Mouse (Mus musculus) embryo, embryonic 10.5 days (tissue): ENCODE results near the gene Hmg20a.

Experiments used
- DNase-seq: peaks from one replicate; pipeline ENCODE4 v3.0.0-alpha.2; 2015; ENCODE audit warnings: low spot score

The Hmg20a gene

DNA sequence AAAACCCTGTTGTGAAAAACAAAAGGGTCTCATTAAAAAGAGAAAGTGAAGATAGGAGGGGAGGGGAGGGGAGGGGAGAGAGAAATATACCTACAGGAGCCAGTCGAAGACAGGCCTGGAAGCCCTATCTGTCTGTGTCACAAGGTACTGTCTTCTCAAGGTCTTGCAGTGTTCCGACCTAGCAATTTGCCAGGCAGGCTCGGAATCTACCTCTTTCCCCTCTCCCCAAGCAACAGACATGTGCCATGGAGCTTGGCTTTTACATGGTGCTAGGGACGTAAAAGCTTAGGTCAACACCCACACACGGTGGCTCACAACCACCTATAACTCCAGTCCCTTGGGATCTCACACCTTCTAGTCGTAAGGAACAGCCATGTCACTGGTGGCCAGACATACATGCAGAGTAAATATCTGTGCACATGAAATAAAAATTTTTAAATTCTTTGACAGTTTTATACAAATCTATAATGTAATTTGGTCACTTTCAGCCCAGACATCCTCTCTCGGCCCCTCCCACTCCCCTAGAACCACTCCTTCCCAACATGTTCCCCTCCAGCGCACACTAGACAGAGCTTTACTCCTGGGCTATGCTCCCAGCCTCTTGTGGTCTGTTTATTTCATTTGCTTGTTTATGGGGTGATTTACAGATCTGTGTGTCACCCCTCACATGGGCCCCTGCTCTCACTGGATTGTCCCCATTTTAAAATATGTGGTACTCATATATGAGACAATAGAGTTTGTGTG is 81.1 kb downstream of the Hmg20a start:
- DNase-seq = no peak

DNA sequence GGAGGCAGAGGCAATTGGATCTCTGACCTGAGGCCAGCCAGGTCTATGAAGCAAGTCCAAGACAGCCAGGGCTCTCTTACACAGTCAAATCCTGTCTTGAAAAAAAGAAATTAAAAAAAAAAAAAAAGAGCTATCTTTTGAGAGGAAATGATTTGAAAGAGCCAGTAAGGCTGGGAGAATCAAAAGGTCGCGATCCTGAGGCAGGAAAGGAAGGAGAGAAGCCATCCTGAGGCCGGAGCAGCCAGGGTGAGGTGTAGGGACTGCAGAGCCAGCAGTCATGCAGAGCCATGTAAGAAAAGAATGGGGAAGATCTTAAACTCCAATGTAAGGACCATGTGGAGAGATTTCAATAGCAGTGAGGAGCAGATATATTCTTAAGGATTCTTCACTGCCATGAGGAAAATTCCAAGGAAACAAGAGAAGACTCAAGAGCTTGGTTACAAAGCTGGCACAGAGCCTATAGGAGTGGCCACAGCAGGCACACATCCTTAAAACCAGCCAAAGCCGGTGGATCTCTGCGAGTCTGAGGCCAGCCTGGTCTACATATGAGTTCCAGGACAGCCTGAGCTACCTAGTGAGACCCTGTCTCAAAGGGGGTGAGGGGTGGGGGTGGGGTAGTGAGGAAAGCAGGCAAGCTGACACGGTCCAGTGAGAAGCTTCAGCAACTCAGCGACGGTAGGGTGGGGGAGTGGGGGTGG is 82.6 kb downstream of the Hmg20a start:
- DNase-seq = no peak

DNA sequence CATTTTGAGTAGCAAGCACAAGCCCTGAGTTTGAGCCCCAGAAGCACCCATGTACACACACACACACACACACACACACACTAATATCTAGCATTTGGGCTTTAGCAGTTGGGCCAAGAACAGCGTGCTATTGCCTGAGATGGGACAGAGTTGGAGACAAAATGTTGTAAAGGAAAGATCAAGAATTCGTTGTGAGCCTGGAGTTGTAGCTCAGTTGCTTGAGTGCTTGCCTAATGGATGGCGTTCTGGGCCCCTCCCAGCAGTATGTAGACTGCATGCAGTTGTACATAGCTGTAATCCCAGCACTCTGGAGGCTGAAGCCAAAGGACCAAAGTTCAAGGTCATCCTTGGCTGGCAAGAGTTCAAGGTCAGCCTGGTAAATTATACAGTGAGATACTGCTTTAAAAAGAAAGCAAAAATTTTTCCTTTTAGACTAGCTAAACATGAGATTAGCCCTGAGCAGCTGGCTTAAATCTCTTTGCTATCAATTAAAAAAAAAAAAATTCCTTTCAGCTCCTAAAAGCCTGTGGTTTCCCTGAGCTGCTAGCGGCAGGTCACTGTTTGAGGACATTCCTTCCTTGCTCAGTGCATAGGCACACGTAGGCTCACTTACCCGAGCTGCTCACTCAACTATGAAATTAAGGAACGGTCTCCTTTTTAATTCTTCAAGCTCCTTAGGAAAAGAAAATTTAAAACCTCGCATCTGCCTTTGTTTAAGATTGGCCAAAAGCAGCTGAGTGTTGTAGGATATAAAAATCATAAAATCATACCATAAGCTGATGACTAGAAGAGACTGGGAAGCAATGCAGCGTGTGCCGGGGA is 83.5 kb downstream of the Hmg20a start:
- DNase-seq = no peak

DNA sequence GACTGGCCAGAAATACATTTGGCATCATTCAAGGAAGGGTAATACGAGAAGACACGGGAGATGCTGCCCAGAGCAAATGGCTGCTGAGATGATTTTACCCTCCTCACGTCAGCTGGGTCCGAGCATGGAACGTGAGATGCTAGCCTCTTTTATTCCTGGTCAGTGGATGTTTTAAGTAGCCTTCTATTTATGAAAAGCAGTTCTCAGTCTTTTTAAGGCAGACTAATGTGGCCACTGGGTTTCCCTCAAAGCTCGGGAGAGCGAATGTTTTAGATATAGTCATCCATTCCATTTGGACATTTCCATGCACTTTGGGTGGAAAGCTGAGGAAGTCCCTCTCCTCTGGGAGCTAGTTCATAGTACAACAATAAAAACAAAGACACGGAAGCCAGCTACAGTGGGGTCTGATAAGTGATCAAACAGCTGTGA is 84.1 kb downstream of the Hmg20a start:
- peak; percentile 27 for DNase-seq

DNA sequence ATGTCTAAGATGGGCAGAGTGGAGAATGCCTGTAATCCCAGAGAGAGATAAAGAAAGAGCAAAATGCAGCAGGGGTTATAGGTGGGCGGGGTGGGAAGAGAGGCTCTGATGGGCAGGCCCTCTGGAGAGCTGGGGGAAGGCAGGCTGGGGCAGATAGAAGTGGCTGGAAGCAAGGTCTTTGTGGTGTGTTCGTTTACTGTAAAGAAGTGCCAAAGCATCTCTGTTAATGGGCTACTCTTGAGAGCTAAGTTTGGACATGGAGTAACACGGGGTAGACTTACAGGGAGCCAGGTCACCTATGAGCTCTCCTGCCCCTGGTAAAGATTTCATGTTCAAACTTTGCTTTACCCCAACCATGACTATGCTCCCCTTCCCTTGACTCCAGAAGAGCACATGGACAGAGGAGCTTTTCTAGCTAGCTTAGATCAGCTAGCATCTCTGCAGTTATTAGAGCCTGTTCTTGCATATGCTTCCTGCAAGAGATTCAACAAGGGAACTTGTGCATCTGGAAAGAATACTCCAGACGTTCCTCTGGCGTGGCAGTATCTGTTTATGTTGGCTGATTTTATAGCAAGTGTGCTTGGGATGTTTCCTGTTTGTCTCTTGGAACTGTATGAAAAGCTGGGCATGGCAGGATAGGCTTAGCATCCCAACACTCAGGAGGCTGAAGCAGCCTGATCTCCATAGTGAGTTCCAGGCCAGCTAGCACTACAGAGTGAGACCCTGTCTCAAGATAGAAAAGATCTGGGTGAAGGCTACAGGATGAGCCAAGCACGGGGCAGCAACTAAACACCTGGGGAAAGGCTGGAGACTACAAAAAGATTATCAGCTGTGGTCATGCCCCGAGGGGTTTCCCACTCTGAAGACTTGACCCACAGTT is 85.5 kb downstream of the Hmg20a start:
- no peak for DNase-seq

DNA sequence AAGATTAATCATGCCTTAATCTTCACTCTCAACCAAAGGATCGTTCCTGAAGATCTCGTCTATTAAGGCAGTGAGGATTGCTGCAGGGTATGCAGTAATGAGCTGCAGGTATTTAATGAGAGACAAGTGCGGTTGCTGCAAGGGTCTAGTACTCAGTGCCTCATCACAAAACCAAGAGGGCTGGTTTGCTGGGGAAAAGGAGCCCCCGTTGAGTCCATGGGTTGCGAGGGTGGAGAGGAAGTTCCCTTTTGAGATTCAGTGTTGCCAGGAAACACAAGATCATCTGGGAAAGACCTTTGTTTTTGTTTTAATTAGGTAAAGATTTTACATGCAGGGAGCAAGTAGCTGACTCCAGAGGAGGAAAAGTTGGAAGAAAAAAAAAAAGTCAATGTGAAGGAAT is 86.1 kb downstream of the Hmg20a start:
- no peak for DNase-seq

DNA sequence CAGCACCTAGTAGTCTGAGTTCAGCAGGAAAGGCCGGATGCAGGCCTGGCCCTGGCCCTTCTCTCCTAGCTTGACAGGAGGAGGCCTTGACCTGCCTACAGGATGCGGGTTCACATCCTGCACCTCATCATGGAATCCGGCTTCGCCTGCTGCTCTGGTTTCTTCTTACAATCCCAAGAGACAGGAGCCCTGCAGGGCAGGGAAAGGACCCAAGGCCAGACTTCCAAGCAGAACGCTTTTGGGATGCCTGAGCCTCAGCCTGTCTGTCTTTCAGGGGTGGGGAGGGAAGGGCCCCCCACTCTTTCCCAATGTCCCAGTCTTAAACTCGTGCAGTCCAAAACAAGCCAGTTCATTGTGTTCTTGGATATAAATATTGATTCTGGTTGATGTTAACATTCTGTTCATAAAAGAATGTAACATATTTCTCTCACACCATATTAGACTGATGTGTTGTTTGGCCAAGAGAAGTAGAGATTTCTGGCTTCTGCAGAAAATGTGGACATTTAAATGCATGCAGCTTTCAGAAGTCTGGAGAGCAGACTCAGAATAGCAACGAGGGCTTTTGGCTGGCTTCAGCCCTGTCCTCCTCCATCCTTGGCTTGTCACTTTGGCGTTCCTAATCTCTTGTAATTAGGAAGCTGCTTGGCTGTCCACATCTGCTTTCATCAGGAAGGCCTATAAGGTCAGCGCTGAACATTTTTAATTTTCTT is 86.8 kb downstream of the Hmg20a start:
- DNase-seq = peak; percentile 21

DNA sequence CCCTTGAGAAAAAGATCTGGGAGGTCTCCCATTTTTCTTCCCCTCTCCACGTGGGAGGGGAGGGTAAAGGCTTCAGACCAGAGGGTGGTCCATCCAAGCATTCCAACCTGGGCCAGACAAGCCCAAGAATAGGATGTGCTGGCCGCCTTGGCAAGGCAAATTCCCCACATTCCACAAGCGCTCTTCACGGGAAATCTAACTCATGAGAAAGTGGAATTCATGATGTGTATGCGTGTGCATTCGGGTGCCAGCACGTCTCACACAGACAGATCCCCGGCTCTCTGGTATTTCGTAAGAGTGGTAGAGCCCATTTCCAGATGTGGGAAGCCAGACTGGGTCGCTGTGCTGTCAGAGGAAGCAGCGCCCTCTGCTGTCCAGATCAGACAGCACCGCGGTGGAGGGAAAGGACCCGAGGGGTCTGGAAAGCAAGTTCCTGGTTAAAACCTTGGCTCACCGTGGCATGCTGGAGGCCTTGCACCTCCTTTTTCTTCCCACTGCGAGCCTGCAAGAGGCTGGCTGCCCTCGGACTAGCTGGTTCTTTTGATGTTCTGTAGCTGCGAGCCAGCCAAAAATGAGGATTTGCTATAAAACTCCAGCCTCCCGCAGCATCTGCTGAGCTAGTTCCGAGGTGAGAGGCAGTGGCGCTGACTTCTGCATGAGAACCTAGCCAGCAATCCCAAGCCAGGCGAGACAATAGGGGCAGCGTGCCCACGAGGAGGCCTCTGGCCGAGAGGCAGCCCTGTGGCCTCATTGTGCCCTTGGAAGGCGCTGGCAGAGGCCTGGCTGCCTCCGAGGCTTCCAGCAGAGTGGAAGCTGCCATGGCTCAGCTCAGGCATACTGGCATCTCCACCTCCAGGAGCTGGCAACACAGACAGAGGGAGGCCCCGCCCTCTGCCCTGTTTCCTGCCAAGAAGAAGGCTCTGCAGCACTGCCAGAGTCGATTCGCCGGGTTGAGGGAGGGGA is 87.7 kb downstream of the Hmg20a start:
- peak; percentile 95 for DNase-seq

DNA sequence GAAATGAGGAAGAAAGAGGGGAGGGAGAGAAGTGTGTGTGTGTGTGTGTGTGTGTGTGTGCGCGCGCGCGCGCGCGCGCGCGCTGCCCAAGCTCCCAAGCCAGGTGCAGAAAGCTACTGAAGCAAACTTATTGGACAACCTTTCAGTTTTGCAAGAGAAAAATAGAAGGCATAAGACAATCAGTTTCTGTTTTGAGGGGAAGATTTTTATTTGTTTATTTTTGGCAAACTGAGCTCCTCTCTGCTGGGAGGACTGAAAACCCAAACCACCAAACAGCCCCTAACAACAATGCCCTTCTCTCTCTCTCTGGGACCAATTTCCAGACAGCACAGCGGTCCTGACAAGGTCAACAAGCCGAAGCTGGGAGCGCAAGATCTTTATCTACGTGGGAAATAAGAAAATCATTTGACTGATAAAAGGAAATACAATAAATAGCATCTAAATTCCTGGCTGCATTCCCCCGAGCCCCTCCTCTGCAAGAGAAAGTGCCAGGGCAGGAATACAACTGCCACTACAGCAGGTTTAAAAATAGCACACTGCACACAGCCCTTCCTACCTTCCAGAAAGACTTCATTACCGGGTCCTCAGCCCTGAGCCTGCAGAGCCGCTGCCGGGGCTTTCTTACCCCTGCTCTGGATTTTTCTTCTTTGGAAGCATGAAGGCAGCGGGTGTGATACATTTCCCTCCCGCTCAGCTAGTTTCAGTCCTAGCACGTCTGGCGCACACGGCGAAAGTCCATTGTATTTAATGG is 88.7 kb downstream of the Hmg20a start:
- DNase-seq = peak; percentile 56

DNA sequence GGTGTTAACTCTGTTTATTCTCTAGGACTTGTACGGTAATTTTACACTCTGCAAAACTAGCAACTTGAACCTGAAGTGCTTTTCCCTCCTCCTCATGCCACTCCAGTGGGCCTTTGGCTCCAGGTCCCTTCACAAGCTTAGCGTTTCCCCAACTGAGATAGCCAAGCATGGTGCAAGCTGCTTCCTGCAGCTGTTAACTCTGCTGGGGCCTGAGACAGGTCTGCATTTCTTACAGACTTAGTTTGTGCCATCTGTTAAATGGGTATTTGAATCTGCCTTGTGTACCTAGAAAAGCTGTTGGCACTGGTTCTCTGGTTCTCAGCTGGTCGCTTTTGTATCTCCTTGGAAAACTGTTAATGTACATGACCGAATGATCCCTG is 89.3 kb downstream of the Hmg20a start:
- no peak for DNase-seq

DNA sequence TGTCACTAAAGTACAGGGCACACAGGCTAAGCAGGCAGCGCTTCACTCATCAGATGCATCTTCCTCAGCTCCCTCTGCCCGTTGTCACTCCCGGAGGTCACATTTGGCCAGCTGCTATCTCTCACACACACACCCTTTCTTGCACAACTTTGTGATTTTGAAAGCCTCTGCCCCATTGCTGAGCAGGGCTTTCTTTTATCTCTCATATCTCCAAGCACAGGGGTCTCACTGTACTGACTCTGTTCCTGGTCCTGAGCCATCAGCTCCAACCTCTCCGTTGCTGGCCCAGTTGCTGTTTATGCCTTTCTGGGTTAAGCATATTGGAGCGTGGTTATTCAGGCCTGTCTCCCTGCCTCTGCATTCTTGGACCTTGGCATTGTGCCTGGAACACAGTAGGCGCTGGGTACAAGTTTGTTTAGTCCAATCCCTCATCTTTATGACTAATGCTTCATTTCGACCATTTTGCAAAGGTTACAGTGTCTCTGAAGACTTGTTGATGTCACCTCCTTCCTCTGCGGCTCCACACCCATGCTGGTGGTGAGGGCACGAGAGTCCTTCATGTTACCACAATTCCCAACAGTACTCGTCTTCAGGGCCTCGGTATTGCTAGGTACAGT is 90.5 kb downstream of the Hmg20a start:
- no peak for DNase-seq

DNA sequence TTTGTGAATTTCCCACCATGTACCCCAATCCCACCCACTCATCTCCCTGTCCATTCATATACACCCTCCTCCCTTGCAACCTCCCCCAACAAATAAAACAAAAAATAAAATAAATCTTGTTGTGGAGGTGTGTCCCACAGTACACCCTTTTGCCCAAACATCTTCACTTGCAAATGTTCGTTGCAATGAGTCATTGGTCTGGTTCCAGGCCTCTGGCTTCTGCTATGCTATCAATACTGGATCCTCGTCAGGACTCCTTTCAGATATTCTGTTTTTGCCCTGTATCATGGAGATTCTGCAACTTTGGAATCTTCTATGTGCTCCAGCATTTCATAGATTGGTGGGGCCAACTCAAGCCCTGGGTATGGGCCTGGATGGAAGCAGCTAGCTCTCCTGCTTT is 91.9 kb downstream of the Hmg20a start:
- no peak for DNase-seq

DNA sequence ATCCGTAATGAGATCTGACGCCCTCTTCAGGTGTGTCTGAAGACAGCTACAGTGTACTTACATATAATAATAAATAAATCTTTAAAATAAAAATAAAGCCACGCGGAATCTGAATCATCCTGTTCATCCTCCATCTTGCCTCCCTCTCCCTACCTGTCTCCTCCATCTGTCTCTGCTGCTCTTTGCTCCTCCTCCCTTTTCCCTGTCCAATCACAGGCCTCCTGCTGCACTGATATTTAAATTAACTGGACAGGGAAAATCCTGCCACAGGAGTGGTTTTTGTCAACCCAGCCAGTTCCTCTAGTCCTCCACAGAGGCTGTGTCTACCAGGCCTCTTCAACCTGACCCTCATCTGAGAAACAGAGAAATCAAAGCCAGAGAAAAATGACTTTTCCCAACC is 94.1 kb downstream of the Hmg20a start:
- DNase-seq = no peak

DNA sequence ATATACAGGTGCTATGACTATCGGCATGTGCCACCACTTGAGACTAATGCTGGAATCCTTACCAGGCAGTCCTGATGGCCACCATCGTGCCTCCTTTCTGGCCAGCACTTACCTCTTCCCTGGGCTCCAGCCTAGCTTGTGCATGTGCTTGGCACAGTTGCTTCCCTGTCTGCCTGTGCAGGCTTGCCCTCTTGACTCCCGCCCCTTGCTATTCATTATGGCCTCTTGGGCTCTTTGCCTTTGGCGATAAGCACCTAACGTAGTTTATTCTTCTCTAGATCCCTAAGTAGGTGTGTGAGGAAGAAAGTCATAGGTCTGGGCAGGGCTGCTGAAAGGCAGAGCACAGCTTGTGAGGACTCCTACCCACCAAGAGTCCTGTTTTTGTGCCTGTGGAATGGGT is 96.7 kb downstream of the Hmg20a start:
- DNase-seq = no peak

DNA sequence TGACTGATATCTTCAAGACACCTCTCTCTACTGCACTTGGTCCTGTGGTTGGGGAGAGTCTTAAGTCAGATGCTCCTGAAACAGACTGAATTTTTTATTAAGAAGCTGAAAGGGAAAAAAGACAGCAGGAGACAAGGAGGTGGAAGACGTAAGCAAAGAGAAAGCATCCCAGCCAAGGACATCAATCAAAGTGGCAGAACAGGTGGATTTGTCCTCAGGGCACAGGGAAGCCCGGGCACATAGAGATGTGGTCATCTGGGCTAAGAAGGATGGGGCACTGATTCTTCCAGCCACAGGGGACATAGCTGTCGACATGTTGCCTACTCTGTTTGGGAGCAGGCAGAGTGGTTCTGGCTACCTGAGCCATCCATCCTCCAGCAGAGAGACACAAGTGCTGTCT is 97.8 kb downstream of the Hmg20a start:
- DNase-seq = no peak

DNA sequence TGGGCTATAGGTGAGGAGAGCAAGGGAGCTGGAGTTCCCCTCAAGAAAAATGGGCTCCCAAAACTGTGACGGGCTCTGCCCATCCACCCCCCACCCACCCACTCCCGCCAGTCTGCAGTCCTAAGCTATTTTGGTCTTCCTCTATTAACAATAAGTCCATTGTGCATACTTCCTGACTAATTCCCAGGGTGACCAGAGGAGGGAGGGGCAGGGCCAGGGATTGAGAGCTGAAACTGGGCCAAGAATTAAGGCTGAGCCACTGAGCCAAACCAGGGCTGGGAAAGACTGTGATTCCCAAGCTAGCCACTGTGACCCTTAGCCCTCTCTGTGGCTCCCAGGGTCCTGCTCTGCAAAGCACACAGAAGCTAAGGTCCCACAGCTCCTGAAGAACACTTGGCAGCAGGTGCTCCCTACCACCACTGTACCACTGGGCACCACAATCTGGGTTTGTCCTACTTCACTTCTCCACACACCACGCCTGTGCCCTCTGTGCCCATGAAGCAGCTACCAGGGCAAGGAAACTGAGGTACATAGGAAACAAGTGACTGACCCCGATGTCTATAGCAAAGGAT is 98.4 kb downstream of the Hmg20a start:
- no peak for DNase-seq

DNA sequence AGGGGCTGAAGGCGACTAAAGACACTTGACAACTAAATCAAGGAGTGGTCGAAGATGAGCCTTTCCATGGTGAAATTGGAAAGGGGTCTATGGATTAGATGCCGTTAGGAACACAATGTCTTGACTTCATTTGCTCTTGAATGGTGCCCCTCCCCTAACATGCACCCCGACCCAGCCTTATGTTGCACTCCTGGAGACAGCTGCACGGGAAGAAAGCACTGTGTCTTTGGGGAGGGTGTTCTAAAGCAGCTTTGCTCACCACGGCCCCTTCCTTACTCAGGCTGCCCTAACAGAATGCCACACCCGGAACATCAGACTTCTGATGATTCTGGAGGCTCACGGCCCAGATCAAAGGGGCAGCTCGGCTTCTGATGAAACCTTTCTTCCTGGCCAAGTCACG is 103.9 kb downstream of the Hmg20a start:
- no peak for DNase-seq

DNA sequence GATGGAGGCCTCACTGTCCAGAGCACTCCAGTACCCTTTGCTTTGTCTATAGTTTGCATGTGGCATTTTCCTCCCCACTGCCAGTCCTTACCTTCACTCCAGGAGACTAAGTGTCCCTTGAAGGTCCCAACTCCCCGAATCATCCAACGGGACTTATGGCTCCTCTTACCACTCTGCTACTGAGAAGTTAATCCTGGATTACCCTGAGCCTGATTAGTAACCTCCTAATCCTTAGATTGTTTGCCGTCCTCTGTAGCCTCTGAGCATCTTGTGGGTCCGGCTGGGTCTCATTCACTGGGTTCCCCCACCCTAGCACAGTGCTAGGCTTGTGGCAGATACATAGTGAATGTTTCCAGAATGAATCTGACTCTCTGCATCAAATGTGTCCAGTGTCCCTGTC is 109.5 kb downstream of the Hmg20a start:
- DNase-seq = no peak

DNA sequence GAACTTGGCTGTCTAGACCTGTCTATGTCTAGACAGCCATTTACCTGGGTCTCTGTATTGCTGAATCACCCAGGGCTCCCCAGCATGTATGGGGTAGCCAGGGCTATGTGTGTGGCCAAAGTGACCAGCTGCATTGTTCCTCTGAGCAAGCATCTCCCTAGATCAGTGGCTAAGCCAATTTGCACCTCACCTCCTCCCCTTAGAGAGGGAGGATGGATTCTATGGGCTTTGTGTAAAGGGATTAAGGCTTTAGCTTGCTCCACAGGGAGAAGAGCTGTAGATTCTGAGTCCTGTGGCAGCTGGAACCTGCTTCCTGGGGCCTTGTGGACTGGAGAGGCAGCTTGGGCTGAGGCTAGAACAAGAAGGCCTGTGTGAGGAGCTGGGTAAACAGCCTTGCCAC is 113.6 kb downstream of the Hmg20a start:
- DNase-seq = no peak
